Mouse (Mus musculus): ENCODE results near the gene 1700001P01Rik. TPM values are rescaled to one million over a fixed set of nuclear protein-coding genes. Genes with fewer than 3 reads are reported as not detected.
"Not testable (repeated sequence)": the region's sequence is repeated elsewhere in the genome, so short reads cannot be mapped to it uniquely, and the experiment has no call there.

The 1700001P01Rik gene
- total RNA-seq, 2 experiments from 2014 or later = 1.3 to 2.4 TPM

- Histone ChIP-seq H3K27ac (peak overlapping the region; percentile 98), H3K4me3 (peak overlapping the region; percentile 72)
- peak; percentile 99 for DNase-seq (ENCODE audit: low spot score in 2 of 2)
- no peak for TF ChIP-seq CTCF (conservative IDR thresholded peaks at IDR 0.05)
Measured at GRCm38 (mm10) chr11:97744718-97745330, 30.9 kb downstream of the 1700001P01Rik start.

GRCm38 (mm10) chr11:97744063-97744717 is 31.5 kb downstream of the 1700001P01Rik start, which contains the start of gene Pip4k2b:
TSS of gene Pip4k2b (minus strand) at chr11:97744704.
- TF ChIP-seq CTCF (conservative IDR thresholded peaks at IDR 0.05) = no peak
- H3K27ac ChIP-seq = peak within 1 kb of the TSS; percentile 98
- DNase-seq (ENCODE audit: low spot score in 2 of 2) = no peak

GRCm38 (mm10) chr11:97743423-97743822 is 32.3 kb downstream of the 1700001P01Rik start:
- TF ChIP-seq CTCF (conservative IDR thresholded peaks at IDR 0.05) = no peak
- H3K27ac ChIP-seq = peak overlapping the region; percentile 98
- H3K4me3 ChIP-seq = peak overlapping the region; percentile 72
- no peak for DNase-seq (ENCODE audit: low spot score in 2 of 2)

More at GRCm38 (mm10) chr11:97744063-97744717, 31.5 kb downstream of the 1700001P01Rik start, which contains the start of gene Pip4k2b:
- H3K4me3 ChIP-seq = peak within 1 kb of the TSS; percentile 72

GRCm38 (mm10) chr11:97742591-97742990 is 33.1 kb downstream of the 1700001P01Rik start:
- no peak for DNase-seq (ENCODE audit: low spot score in 2 of 2)
- Histone ChIP-seq H3K27ac (peak overlapping the region; percentile 44; the same call in 1 of the 2 replicates), H3K4me3 (peak overlapping the region; percentile 72)
- TF ChIP-seq CTCF (conservative IDR thresholded peaks at IDR 0.05) = no peak

GRCm38 (mm10) chr11:97742157-97742556 is 33.6 kb downstream of the 1700001P01Rik start:
- Histone ChIP-seq H3K4me3 (no peak overlapping the region), H3K27ac (0 out of 2 replicates have a peak overlapping the region, but pooled peaks have one; percentile 44)
- no peak for TF ChIP-seq CTCF (conservative IDR thresholded peaks at IDR 0.05)
- DNase-seq (ENCODE audit: low spot score in 2 of 2) = no peak

GRCm38 (mm10) chr11:97740190-97740589 is 35.5 kb downstream of the 1700001P01Rik start:
- no peak for TF ChIP-seq CTCF (conservative IDR thresholded peaks at IDR 0.05)
- peak in 1 of 2 experiments; percentile 41 for DNase-seq (ENCODE audit: low spot score in 2 of 2)
- H3K27ac ChIP-seq = peak overlapping the region; percentile 61; the same call in 1 of the 2 replicates
- no peak overlapping the region for H3K4me3 ChIP-seq

DNA sequence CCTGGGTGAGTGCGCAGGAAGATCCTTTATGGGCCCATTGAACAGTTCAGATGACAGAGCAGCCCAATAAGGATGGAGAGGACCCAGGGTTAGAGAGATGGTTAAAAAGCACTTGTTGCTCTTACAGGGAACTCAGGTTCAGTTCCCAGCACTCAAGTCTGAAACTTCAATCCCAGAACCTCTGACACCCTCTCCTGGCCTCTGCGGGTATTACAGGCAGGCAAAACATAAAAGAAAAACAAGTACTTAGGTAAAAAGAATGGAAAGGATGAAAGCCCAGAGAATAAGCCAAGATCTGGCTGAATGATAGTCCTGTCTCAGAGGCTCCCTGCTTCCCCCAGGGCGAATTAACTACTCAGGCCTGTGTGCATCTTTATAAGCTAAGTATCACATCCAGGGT is 36.6 kb downstream of the 1700001P01Rik start:
- no peak for TF ChIP-seq CTCF (conservative IDR thresholded peaks at IDR 0.05)
- no peak overlapping the region for H3K4me3 ChIP-seq
- DNase-seq (ENCODE audit: low spot score in 2 of 2) = no peak
- H3K27ac ChIP-seq = no peak overlapping the region

DNA sequence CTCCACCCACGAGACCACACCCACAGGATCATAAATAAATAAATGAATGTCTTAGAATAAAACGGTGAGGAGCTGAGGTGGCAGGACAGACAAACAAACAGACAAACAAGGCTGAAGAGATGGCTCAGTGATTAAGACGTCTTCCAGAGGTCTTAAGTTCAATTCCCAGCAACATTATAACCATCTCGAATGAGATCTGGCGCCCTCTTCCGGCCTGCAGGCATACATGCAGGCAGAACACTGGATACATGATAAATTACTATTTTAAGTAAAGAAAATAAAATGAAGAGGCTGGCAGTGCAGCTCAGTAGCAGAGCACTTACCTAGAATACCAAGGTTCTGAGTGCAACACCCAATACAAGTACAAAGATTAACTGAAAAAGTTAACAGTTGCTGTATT is 37.0 kb downstream of the 1700001P01Rik start:
- Histone ChIP-seq H3K27ac (no peak overlapping the region), H3K4me3 (no peak overlapping the region)
- TF ChIP-seq CTCF (conservative IDR thresholded peaks at IDR 0.05) = peak; percentile 67
- no peak for DNase-seq (ENCODE audit: low spot score in 2 of 2)

GRCm38 (mm10) chr11:97737600-97737999 is 38.1 kb downstream of the 1700001P01Rik start:
- TF ChIP-seq CTCF (conservative IDR thresholded peaks at IDR 0.05) = no peak

GRCm38 (mm10) chr11:97736645-97737044 is 39.1 kb downstream of the 1700001P01Rik start:
- no peak for DNase-seq (ENCODE audit: low spot score in 2 of 2)
- H3K27ac ChIP-seq = no peak overlapping the region
- H3K4me3 ChIP-seq = no peak overlapping the region
- TF ChIP-seq CTCF (conservative IDR thresholded peaks at IDR 0.05) = no peak

More at GRCm38 (mm10) chr11:97737600-97737999, 38.1 kb downstream of the 1700001P01Rik start:
- no peak overlapping the region for H3K4me3 ChIP-seq
- H3K27ac ChIP-seq = no peak overlapping the region
- DNase-seq (ENCODE audit: low spot score in 2 of 2) = no peak

DNA sequence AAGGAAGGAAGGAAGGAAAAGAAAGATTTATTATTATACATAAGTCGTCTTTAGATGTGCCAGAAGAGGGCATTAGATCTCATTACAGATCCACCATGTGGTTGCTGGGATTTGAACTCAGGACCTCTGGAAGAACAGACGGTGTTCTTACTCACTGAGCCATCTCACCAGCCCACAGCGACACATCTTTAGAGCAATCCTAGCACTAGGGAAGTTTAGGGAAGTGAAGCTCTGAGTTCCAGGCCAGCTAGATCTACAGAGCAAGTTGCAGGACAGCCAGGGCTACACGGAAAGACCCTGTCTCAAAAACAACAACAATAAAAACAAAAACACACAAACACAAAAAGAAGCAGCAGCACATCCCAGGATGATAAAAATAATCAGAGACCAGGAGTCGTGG is 40.9 kb downstream of the 1700001P01Rik start:
- not testable (repeated sequence) for H3K4me3 ChIP-seq; H3K27ac ChIP-seq; DNase-seq (ENCODE audit: low spot score in 2 of 2)

- Histone ChIP-seq H3K27ac (no peak overlapping the region), H3K4me3 (no peak overlapping the region)
- no peak for TF ChIP-seq CTCF (conservative IDR thresholded peaks at IDR 0.05)
- no peak for DNase-seq (ENCODE audit: low spot score in 2 of 2)
Measured at GRCm38 (mm10) chr11:97733689-97734088, 42.0 kb downstream of the 1700001P01Rik start.

DNA sequence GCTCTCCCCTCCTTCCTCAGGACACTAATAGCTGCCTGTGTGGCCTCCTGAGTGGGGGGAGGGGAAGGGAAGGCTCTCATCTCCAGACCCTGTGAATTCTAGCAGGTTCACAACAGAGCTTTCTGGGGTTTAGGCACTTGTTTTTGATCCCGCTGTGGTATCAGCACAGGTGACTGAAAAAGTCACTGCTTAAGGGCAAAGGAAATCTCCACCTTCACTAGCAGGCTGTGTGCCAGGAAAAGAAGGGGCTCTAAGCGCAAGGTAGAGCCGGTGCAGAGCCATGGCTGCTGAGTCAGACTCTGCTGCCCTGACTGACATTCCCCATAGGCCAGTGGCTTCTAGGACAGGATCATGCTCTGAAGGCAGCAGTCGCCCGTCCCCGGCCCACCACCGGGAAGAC is 47.0 kb downstream of the 1700001P01Rik start:
- no peak for DNase-seq (ENCODE audit: low spot score in 2 of 2)
- TF ChIP-seq CTCF (conservative IDR thresholded peaks at IDR 0.05) = no peak
- no peak overlapping the region for H3K27ac ChIP-seq
- no peak overlapping the region for H3K4me3 ChIP-seq
